Mouse (Mus musculus) heart, embryonic 15.5 days (tissue): ENCODE measurements around the gene Pitpnc1. TPM values are rescaled to one million over a fixed set of nuclear protein-coding genes. Genes with fewer than 3 reads are reported as not detected.

Experiments used
- ATAC-seq: fragments of 200-750 bp; cut with Nextera tagmentation; replicated peaks from 2 replicates; pipeline ENCODE4 v1.8.0; 2017; ENCODE audit warnings: low read depth, moderate TSS enrichment; ENCODE audit not compliant: insufficient number of reproducible peaks, insufficient read depth, low FRiP score
- H3K27ac ChIP-seq: fragments of 300-500 bp; sonication (generic); 2 replicates; pipeline ENCODE4 v1.5.1; 2015; ENCODE audit warnings: mild to moderate bottlenecking, inconsistent platforms
- H3K27me3 ChIP-seq: fragments of 300-500 bp; sonication (generic); 2 replicates; pipeline ENCODE4 v1.6.1; 2015; ENCODE audit warnings: inconsistent platforms
- H3K36me3 ChIP-seq: fragments of 300-500 bp; sonication (generic); 2 replicates; pipeline ENCODE4 v1.6.1; 2015; ENCODE audit warnings: mild to moderate bottlenecking, inconsistent platforms
- H3K4me1 ChIP-seq: fragments of 300-500 bp; sonication (generic); replicated peaks from 2 replicates; pipeline ENCODE4 v1.6.1; 2015; ENCODE audit warnings: inconsistent platforms
- H3K4me2 ChIP-seq: fragments of 300-500 bp; sonication (generic); 2 replicates; pipeline ENCODE4 v1.6.1; 2015; ENCODE audit warnings: inconsistent platforms, mild to moderate bottlenecking, moderate library complexity
- H3K4me3 ChIP-seq: fragments of 300-500 bp; sonication (generic); 2 replicates; pipeline ENCODE4 v1.5.1; 2015; ENCODE audit warnings: mild to moderate bottlenecking, inconsistent platforms
- H3K9ac ChIP-seq: fragments of 300-500 bp; sonication (generic); 2 replicates; pipeline ENCODE4 v1.6.1; 2015; ENCODE audit warnings: mild to moderate bottlenecking, inconsistent platforms
- H3K9me3 ChIP-seq: fragments of 300-500 bp; sonication (generic); replicated peaks from 2 replicates; pipeline ENCODE4 v1.6.1; 2016; ENCODE audit warnings: inconsistent platforms
- WGBS: fragments of 180-500 bp; shearing (Covaris S2); methylation state at CpG from one replicate; pipeline ENCODE4 v1.1.7; 2015; ENCODE audit warnings: mixed read lengths; 5-methylcytosine and 5-hydroxymethylcytosine counted together
- polyA plus RNA-seq: library from polyadenylated mRNA; unstranded; fragments of >200 nt; fragmentation: Nextera tagmentation; extraction: Ambion mirVana; gene quantifications from 2 replicates; pipeline ENCODE4 v1.2.1, GENCODE M21; 2015

Pitpnc1 gene
- polyA plus RNA-seq, 1 experiment from 2014 or later = 18.0 TPM

- Histone ChIP-seq H3K4me1 (0 out of 2 replicates have a peak, but pooled peaks cover 3% of the 10 kb centered on the region), H3K36me3 (peaks cover 4% of the 10 kb centered on the region; the same call in 1 of the 2 replicates), H3K9ac (no peak overlapping the region), H3K4me2 (no peak overlapping the region), H3K4me3 (no peak overlapping the region), H3K9me3 (no peaks in the 10 kb centered on the region), H3K27ac (no peak overlapping the region), H3K27me3 (no peaks in the 10 kb centered on the region)
- ATAC-seq = no peak
- 76% methylated on average over 15 of the region's 15 CpGs for WGBS
Measured at GRCm38 (mm10) chr11:107315475-107315874, 155.0 kb downstream of the Pitpnc1 start.

- no peak overlapping the region for H3K4me3 ChIP-seq
- H3K4me2 ChIP-seq = no peak overlapping the region
- no peaks in the 10 kb centered on the region for H3K4me1 ChIP-seq
- no peaks in the 10 kb centered on the region for H3K27me3 ChIP-seq
- no peak overlapping the region for H3K9ac ChIP-seq
- H3K9me3 ChIP-seq = no peaks in the 10 kb centered on the region
- peaks cover 4% of the 10 kb centered on the region; the same call in 1 of the 2 replicates for H3K36me3 ChIP-seq
- WGBS = 67% methylated on average over 20 of the region's 20 CpGs
- H3K27ac ChIP-seq = no peak overlapping the region
- no peak for ATAC-seq
Measured at GRCm38 (mm10) chr11:107310338-107311121, 160.0 kb downstream of the Pitpnc1 start.

- Histone ChIP-seq H3K27ac (no peak overlapping the region), H3K4me1 (no peaks in the 10 kb centered on the region), H3K9ac (no peak overlapping the region), H3K4me2 (no peak overlapping the region), H3K4me3 (no peak overlapping the region), H3K9me3 (no peaks in the 10 kb centered on the region), H3K27me3 (no peaks in the 10 kb centered on the region), H3K36me3 (no peaks in the 10 kb centered on the region)
- WGBS = 61% methylated on average over 11 of the region's 11 CpGs
- no peak for ATAC-seq
Measured at GRCm38 (mm10) chr11:107306170-107306569, 164.3 kb downstream of the Pitpnc1 start.

- Histone ChIP-seq H3K27ac (no peak overlapping the region), H3K9me3 (no peaks in the 10 kb centered on the region), H3K27me3 (no peaks in the 10 kb centered on the region), H3K36me3 (no peaks in the 10 kb centered on the region; the same call in 1 of the 2 replicates), H3K4me2 (no peak overlapping the region), H3K9ac (no peak overlapping the region), H3K4me3 (no peak overlapping the region), H3K4me1 (no peaks in the 10 kb centered on the region)
- no peak for ATAC-seq
- 80% methylated on average over 4 of the region's 4 CpGs for WGBS
Measured at GRCm38 (mm10) chr11:107302141-107302540, 168.4 kb downstream of the Pitpnc1 start.

GRCm38 (mm10) chr11:107300235-107300634, 170.3 kb downstream of the Pitpnc1 start:
- H3K4me2 ChIP-seq = no peak overlapping the region
- no peak overlapping the region for H3K4me3 ChIP-seq
- H3K9ac ChIP-seq = no peak overlapping the region
- no peak overlapping the region for H3K27ac ChIP-seq
- ATAC-seq = no peak
- no peaks in the 10 kb centered on the region for H3K4me1 ChIP-seq
- no peaks in the 10 kb centered on the region for H3K9me3 ChIP-seq
- no peaks in the 10 kb centered on the region; the same call in 1 of the 2 replicates for H3K36me3 ChIP-seq
- no peaks in the 10 kb centered on the region for H3K27me3 ChIP-seq

- no peak overlapping the region for H3K4me2 ChIP-seq
- no peak overlapping the region for H3K27ac ChIP-seq
- ATAC-seq = no peak
- no peak overlapping the region for H3K4me3 ChIP-seq
- H3K27me3 ChIP-seq = no peaks in the 10 kb centered on the region
- H3K9ac ChIP-seq = no peak overlapping the region
- no peaks in the 10 kb centered on the region for H3K9me3 ChIP-seq
- no peaks in the 10 kb centered on the region; the same call in 1 of the 2 replicates for H3K36me3 ChIP-seq
- H3K4me1 ChIP-seq = no peaks in the 10 kb centered on the region
- 80% methylated on average over 9 of the region's 9 CpGs for whole genome bisulfite sequencing
Measured at GRCm38 (mm10) chr11:107299511-107300120, 170.9 kb downstream of the Pitpnc1 start.

GRCm38 (mm10) chr11:107296176-107296575, 174.3 kb downstream of the Pitpnc1 start:
- H3K4me3 ChIP-seq = no peak overlapping the region
- H3K4me1 ChIP-seq = no peaks in the 10 kb centered on the region
- H3K27ac ChIP-seq = no peak overlapping the region
- H3K9me3 ChIP-seq = no peaks in the 10 kb centered on the region
- H3K4me2 ChIP-seq = no peak overlapping the region
- H3K36me3 ChIP-seq = no peaks in the 10 kb centered on the region; the same call in 1 of the 2 replicates
- no peak for ATAC-seq
- no peaks in the 10 kb centered on the region for H3K27me3 ChIP-seq
- WGBS = 87% methylated on average over 4 of the region's 4 CpGs
- no peak overlapping the region for H3K9ac ChIP-seq

- Histone ChIP-seq H3K9ac (no peak overlapping the region), H3K9me3 (no peaks in the 10 kb centered on the region), H3K4me3 (no peak overlapping the region), H3K27me3 (no peaks in the 10 kb centered on the region), H3K4me1 (peaks cover 5% of the 10 kb centered on the region; the same call in 1 of the 2 replicates), H3K36me3 (0 out of 2 replicates have a peak, but pooled peaks cover 5% of the 10 kb centered on the region), H3K27ac (no peak overlapping the region), H3K4me2 (no peak overlapping the region)
- 83% methylated on average over 13 of the region's 13 CpGs for WGBS
- ATAC-seq = no peak
Measured at GRCm38 (mm10) chr11:107292036-107292435, 178.5 kb downstream of the Pitpnc1 start.

- Histone ChIP-seq H3K4me2 (no peak overlapping the region), H3K9me3 (no peaks in the 10 kb centered on the region), H3K27me3 (no peaks in the 10 kb centered on the region), H3K4me3 (no peak overlapping the region), H3K27ac (no peak overlapping the region), H3K36me3 (0 out of 2 replicates have a peak, but pooled peaks cover 5% of the 10 kb centered on the region), H3K4me1 (peaks cover 5% of the 10 kb centered on the region; the same call in 1 of the 2 replicates), H3K9ac (no peak overlapping the region)
- no peak for ATAC-seq
- WGBS = 97% methylated on average over 2 of the region's 2 CpGs
Measured at GRCm38 (mm10) chr11:107288186-107288563, 182.3 kb downstream of the Pitpnc1 start.

GRCm38 (mm10) chr11:107287215-107288185, 183.0 kb downstream of the Pitpnc1 start:
- H3K9ac ChIP-seq = no peak overlapping the region
- no peak overlapping the region for H3K4me3 ChIP-seq
- ATAC-seq = no peak
- no peak overlapping the region for H3K4me2 ChIP-seq
- H3K27me3 ChIP-seq = no peaks in the 10 kb centered on the region
- WGBS = 80% methylated on average over 11 of the region's 11 CpGs
- H3K27ac ChIP-seq = no peak overlapping the region
- no peaks in the 10 kb centered on the region for H3K9me3 ChIP-seq
- H3K4me1 ChIP-seq = peaks cover 5% of the 10 kb centered on the region; the same call in 1 of the 2 replicates
- H3K36me3 ChIP-seq = 0 out of 2 replicates have a peak, but pooled peaks cover 5% of the 10 kb centered on the region

- Histone ChIP-seq H3K4me2 (no peak overlapping the region), H3K27ac (no peak overlapping the region), H3K4me1 (peaks cover 5% of the 10 kb centered on the region; the same call in 1 of the 2 replicates), H3K27me3 (no peaks in the 10 kb centered on the region), H3K9me3 (no peaks in the 10 kb centered on the region), H3K9ac (no peak overlapping the region), H3K4me3 (no peak overlapping the region), H3K36me3 (0 out of 2 replicates have a peak, but pooled peaks cover 5% of the 10 kb centered on the region)
- 62% methylated on average over 7 of the region's 7 CpGs for WGBS
- ATAC-seq = no peak
Measured at GRCm38 (mm10) chr11:107285731-107286130, 184.8 kb downstream of the Pitpnc1 start.
